Mouse (Mus musculus) central nervous system, embryonic 14 days (tissue): ENCODE results near the gene Fndc10. TPM values are rescaled to one million over a fixed set of nuclear protein-coding genes. Genes with fewer than 3 reads are reported as not detected.

Experiments
- polyA plus RNA-seq: library from polyadenylated mRNA; depleted of rRNA; stranded (reverse); fragments of >200 nt; gene quantifications from 2 replicates; pipeline ENCODE4 v1.2.3, GENCODE M21; 2012; rRNA removed

Fndc10 gene
- polyA plus RNA-seq: 22.4 and 26.6 TPM in 2 replicates

GRCm38 (mm10) chr4:155694111-155694481 is at the start of gene Fndc10:
Gene Fndc10 (plus strand): TSS chr4:155694342.

GRCm38 (mm10) chr4:155645308-155645707 is 48.8 kb upstream of the Fndc10 start, which contains the start of gene Gm10563:
Gene Gm10563 (minus strand): TSS chr4:155645408.

GRCm38 (mm10) chr4:155653086-155653450 is 41.1 kb upstream of the Fndc10 start, which contains the start of gene Mmp23:
Gene Mmp23 (minus strand): TSS chr4:155653384.

GRCm38 (mm10) chr4:155668689-155669597 is 25.2 kb upstream of the Fndc10 start, which contains the start of gene Mib2:
Gene Mib2 (minus strand): TSS chr4:155669198.

GRCm38 (mm10) chr4:155704721-155705591 is 10.8 kb downstream of the Fndc10 start, which contains the start of gene Ssu72:
Gene Ssu72 (plus strand): TSS chr4:155704800.

GRCm38 (mm10) chr4:155734350-155734941 is 40.3 kb downstream of the Fndc10 start, which contains the start of gene Tmem240:
Gene Tmem240 (plus strand): TSS chr4:155734800.

Other genes with a start within 250 kb of the Fndc10 start
- 0.23 and 0.36 TPM in 2 replicates for gene Tmem52, start 225.2 kb upstream of the Fndc10 start, polyA plus RNA-seq
- 708 and 773 TPM in 2 replicates for gene Gnb1, start 203.0 kb upstream of the Fndc10 start, polyA plus RNA-seq
- 80.8 and 92.1 TPM in 2 replicates for gene Nadk, start 132.0 kb upstream of the Fndc10 start, polyA plus RNA-seq
- 15.5 and 15.9 TPM in 2 replicates for gene Slc35e2, start 92.9 kb upstream of the Fndc10 start, polyA plus RNA-seq
- 56.1 and 63.3 TPM in 2 replicates for gene Cdk11b, start 69.5 kb upstream of the Fndc10 start, polyA plus RNA-seq
- not detected in 2 replicates for gene Gm10563, start 48.9 kb upstream of the Fndc10 start, polyA plus RNA-seq
- 9.1 and 13.0 TPM in 2 replicates for gene Mmp23, start 41.0 kb upstream of the Fndc10 start, polyA plus RNA-seq
- gene Mib2, start 25.1 kb upstream of the Fndc10 start, polyA plus RNA-seq: 91.5 and 97.1 TPM in 2 replicates
- 122 and 133 TPM in 2 replicates for gene Ssu72, start 10.5 kb downstream of the Fndc10 start, polyA plus RNA-seq
- 26.3 and 28.4 TPM in 2 replicates for gene Tmem240, start 40.5 kb downstream of the Fndc10 start, polyA plus RNA-seq
- gene Atad3a, start 66.8 kb downstream of the Fndc10 start, polyA plus RNA-seq: 107 TPM in 2 replicates
- gene Vwa1, start 80.4 kb downstream of the Fndc10 start, polyA plus RNA-seq: 18.5 and 19.0 TPM in 2 replicates
- 0.98 and 1.3 TPM in 2 replicates for gene Tmem88b, start 91.5 kb downstream of the Fndc10 start, polyA plus RNA-seq
- 0.06 TPM in 1 of 2 replicates, not detected in the other for gene Ankrd65, start 96.1 kb downstream of the Fndc10 start, polyA plus RNA-seq
- gene Mrpl20, start 108.5 kb downstream of the Fndc10 start, polyA plus RNA-seq: 121 and 130 TPM in 2 replicates
- 221 and 226 TPM in 2 replicates for gene Ccnl2, start 118.1 kb downstream of the Fndc10 start, polyA plus RNA-seq
- 107 and 111 TPM in 2 replicates for gene Aurkaip1, start 136.9 kb downstream of the Fndc10 start, polyA plus RNA-seq
- gene Mxra8, start 145.3 kb downstream of the Fndc10 start, polyA plus RNA-seq: 46.6 and 77.3 TPM in 2 replicates
- 149 and 150 TPM in 2 replicates for gene Dvl1, start 153.1 kb downstream of the Fndc10 start, polyA plus RNA-seq
- 0.53 and 0.79 TPM in 2 replicates for gene Tas1r3, start 169.0 kb downstream of the Fndc10 start, polyA plus RNA-seq
- gene Cptp, start 175.1 kb downstream of the Fndc10 start, polyA plus RNA-seq: 20.1 and 21.9 TPM in 2 replicates
- 67.9 and 76.2 TPM in 2 replicates for gene Ints11, start 175.2 kb downstream of the Fndc10 start, polyA plus RNA-seq
- gene Pusl1, start 197.4 kb downstream of the Fndc10 start, polyA plus RNA-seq: 87.2 and 88.3 TPM in 2 replicates
- 101 and 108 TPM in 2 replicates for gene Acap3, start 197.5 kb downstream of the Fndc10 start, polyA plus RNA-seq
- gene Ube2j2, start 249.5 kb downstream of the Fndc10 start, polyA plus RNA-seq: 117 and 126 TPM in 2 replicates